Mouse (Mus musculus): ENCODE measurements around the gene Plekha5.

- no peak for TF ChIP-seq CTCF (IDR thresholded peaks at IDR 0.05; ENCODE audit: insufficient read depth, low read depth, low read length)
- no peak for TF ChIP-seq POLR2A (IDR thresholded peaks at IDR 0.05; ENCODE audit: insufficient read depth, low read depth, low read length)
Measured at GRCm38 (mm10) chr6:140576961-140577821, 153.3 kb downstream of the Plekha5 start.

Measured in olfactory bulb, adult 2 months (tissue).